Mouse (Mus musculus) midbrain, embryonic 11.5 days (tissue): ENCODE results near the gene Atmin. TPM values are rescaled to one million over a fixed set of nuclear protein-coding genes. Genes with fewer than 3 reads are reported as not detected.
A peak's percentile ranks its signal among the peaks of the same experiment; 100 is the strongest.

Source experiments
- ATAC-seq: fragments of 200-750 bp; cut with Nextera tagmentation; 2 replicates; pipeline ENCODE4 v1.8.0; 2017; ENCODE audit warnings: moderate TSS enrichment, moderate library complexity; ENCODE audit not compliant: low FRiP score
- DNase-seq: peaks from one replicate; pipeline ENCODE4 v3.0.0; 2015; ENCODE audit warnings: low spot score; ENCODE audit errors: missing footprints
- H3K27ac ChIP-seq: fragments of 300-500 bp; sonication (generic); 2 replicates; pipeline ENCODE4 v1.5.1; 2014; ENCODE audit warnings: low read depth, low read length
- H3K27me3 ChIP-seq: fragments of 300-500 bp; sonication (generic); 2 replicates; pipeline ENCODE4 v1.6.1; 2014; ENCODE audit warnings: mild to moderate bottlenecking, low read length, moderate library complexity, mixed read lengths; ENCODE audit not compliant: control insufficient read depth, insufficient read depth
- H3K36me3 ChIP-seq: fragments of 300-500 bp; sonication (generic); 2 replicates; pipeline ENCODE4 v1.6.1; 2014; ENCODE audit warnings: mild to moderate bottlenecking, low read length, moderate library complexity, mixed read lengths; ENCODE audit not compliant: control insufficient read depth, insufficient read depth
- H3K4me1 ChIP-seq: fragments of 300-500 bp; sonication (generic); 2 replicates; pipeline ENCODE4 v1.6.1; 2014; ENCODE audit warnings: low read length; ENCODE audit not compliant: control insufficient read depth, insufficient read depth
- H3K4me2 ChIP-seq: fragments of 300-500 bp; sonication (generic); 2 replicates; pipeline ENCODE4 v1.6.1; 2014; ENCODE audit warnings: mild to moderate bottlenecking, moderate library complexity
- H3K4me3 ChIP-seq: fragments of 300-500 bp; sonication (generic); 2 replicates; pipeline ENCODE4 v1.5.1; 2014; ENCODE audit warnings: low read depth, low read length
- H3K9ac ChIP-seq: fragments of 300-500 bp; sonication (generic); 2 replicates; pipeline ENCODE4 v1.6.1; 2014; ENCODE audit warnings: low read length
- H3K9me3 ChIP-seq: fragments of 300-500 bp; sonication (generic); 2 replicates; pipeline ENCODE4 v1.6.1; 2016; ENCODE audit warnings: low read length; ENCODE audit not compliant: control insufficient read depth
- WGBS: fragments of 180-500 bp; shearing (Covaris S2); extraction: QIAGEN DNeasy Blood & Tissue Kit; methylation state at CpG from one replicate; pipeline ENCODE4 v1.1.7; 2014; 5-methylcytosine and 5-hydroxymethylcytosine counted together
- polyA plus RNA-seq: library from polyadenylated mRNA; unstranded; fragments of >200 nt; fragmentation: Nextera tagmentation; extraction: Ambion mirVana; gene quantifications from 2 replicates; pipeline ENCODE4 v1.2.1, GENCODE M21; 2014

The Atmin gene
- polyA plus RNA-seq, 1 experiment from 2014 or later, result 16.8 TPM

DNA sequence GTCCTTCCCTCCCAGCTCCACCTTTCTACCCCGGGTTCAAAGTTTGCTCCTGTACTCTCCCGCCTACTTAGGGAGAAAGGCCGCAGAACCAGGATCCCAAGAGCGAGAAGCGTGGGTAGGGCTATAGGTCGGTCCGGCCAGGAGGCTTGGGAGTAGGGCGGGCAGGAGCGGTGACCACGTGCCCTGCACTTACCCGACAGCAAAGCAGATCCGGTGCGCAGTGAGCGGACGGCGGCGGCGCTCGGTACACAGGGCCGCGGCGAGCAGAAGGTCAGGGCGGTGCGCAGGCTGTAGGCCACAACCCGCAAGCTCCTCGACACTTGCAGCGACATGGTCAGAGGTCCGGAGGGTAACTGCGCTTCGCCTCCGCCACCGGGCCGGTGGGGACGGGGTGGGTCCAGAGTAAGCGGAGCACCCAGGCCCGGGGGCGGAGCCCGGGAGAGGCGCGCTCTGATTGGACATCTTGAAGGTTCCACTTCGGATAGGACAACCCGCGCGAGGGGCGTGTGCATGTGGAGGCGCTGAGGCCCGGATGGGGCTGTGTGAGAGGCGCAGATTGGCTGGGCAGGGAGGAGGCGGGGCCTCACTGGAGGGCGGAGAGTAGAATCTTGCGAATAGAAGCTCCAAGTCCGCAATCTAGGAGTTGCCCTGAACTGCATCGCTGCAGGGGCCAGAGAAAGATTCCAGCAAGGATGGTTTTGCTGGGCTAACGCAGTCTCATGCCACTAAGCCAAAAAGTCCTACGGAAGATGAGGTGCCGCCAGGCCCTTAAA lies 50.1 kb downstream of the Atmin start, which contains the start of gene Gcsh:
Gene Gcsh (minus strand): TSS at position 443 of the 773 bp plus-strand sequence.
- Histone ChIP-seq H3K4me2 (peak within 1 kb of the TSS; percentile 91), H3K9me3 (no peaks in the 10 kb centered on the region), H3K4me1 (peaks cover 7% of the 10 kb centered on the region), H3K36me3 (no peaks in the 10 kb centered on the region), H3K27me3 (no peaks in the 10 kb centered on the region), H3K9ac (peak within 1 kb of the TSS; percentile 62), H3K27ac (0 out of 2 replicates have a peak within 1 kb of the TSS, but pooled peaks have one; percentile 3), H3K4me3 (peak within 1 kb of the TSS; percentile 54)
- DNase-seq, result peak; percentile 99
- ATAC-seq, result peak; percentile 100
- under 1% methylated on average over 53 of the region's 56 CpGs for WGBS

DNA sequence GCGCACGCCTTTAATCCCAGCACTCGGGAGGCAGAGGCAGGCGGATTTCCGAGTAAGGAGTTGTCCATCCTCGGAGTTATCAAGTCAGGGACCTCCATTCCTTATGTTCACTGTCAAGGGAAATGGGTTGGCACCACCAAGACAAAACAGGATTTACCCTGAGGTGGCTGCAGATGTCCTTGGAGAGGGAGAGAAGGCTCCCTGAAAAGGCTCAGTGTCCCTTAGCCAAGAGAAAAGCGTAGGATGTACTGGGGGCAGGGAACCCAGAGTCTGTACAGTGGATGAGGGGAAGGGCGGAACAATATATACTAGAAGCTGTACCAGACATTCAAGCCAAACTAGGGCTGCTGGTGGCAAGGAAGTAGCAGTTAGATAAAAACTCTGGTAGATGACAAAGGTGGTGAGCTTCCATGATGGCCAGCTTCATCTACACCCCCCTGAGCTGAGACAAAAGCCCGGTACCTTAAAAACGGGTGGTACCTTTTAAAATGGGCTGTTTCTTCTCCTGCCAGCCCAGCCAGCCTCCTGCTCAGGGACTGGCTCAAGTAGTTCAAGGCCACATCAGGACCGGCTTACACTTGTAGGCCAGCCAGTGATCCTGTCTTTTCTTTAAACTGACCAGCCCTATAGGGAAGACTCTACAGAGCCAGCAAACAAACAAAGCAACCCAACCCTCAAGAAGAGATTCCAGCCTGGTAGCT lies 51.0 kb downstream of the Atmin start:
- ATAC-seq, result no peak
- no peak overlapping the region for H3K27ac ChIP-seq
- peak overlapping the region; percentile 43; the same call in 1 of the 2 replicates for H3K9ac ChIP-seq
- WGBS, result 64% methylated on average over 11 of the region's 11 CpGs
- H3K4me1 ChIP-seq, result peaks cover 7% of the 10 kb centered on the region
- peak overlapping the region; percentile 91 for H3K4me2 ChIP-seq
- no peaks in the 10 kb centered on the region for H3K9me3 ChIP-seq
- no peaks in the 10 kb centered on the region for H3K27me3 ChIP-seq
- H3K36me3 ChIP-seq, result no peaks in the 10 kb centered on the region
- H3K4me3 ChIP-seq, result peak overlapping the region; percentile 54
- peak; percentile 81 for DNase-seq

Other genes starting within 250 kb of the Atmin start
- 4.3 and 4.6 TPM in 2 replicates for gene Cdyl2, start 210.4 kb upstream of the Atmin start, polyA plus RNA-seq
- gene Cmc2, start 21.9 kb upstream of the Atmin start, polyA plus RNA-seq, result 77.6 and 79.5 TPM in 2 replicates
- 53.0 and 54.0 TPM in 2 replicates for gene Cenpn, start 21.7 kb upstream of the Atmin start, polyA plus RNA-seq
- 2.7 and 3.8 TPM in 2 replicates for gene 1700030J22Rik, start 35.6 kb downstream of the Atmin start, polyA plus RNA-seq
- gene Gcsh, start 50.1 kb downstream of the Atmin start, polyA plus RNA-seq, result 146 and 158 TPM in 2 replicates
- not detected in 2 replicates for gene Pkd1l2, start 139.1 kb downstream of the Atmin start, polyA plus RNA-seq
- gene Bco1, start 152.5 kb downstream of the Atmin start, polyA plus RNA-seq, result 0.18 and 0.28 TPM in 2 replicates
- gene Gan, start 214.7 kb downstream of the Atmin start, polyA plus RNA-seq, result 2.2 and 2.3 TPM in 2 replicates